Mouse (Mus musculus): ENCODE results near the gene Lrfn3. TPM values are rescaled to one million over a fixed set of nuclear protein-coding genes. Genes with fewer than 3 reads are reported as not detected.
A peak's percentile ranks its signal among the peaks of the same experiment; 100 is the strongest.

The Lrfn3 gene
- total and polyA plus RNA-seq, 3 experiments, result 0.08 TPM; not detected in 2

DNA sequence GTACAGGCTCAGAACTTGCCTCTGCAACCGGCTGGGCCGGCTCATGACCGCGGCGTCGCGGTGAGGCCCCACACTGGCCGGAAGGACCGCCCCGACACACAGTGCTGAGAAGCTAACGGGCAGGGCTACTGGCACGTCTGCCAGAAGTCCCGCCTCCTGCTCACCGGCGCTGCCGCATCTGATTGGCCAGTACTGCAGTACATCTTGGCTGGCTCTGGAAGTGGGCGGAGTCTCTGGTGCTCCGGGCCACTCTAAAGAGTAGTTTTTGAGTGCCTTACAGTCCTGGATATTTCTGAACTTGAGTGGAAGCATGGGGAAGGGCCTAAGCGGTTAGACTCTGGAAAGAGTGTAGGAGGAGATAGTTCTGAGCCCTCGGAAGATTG is 40.3 kb downstream of the Lrfn3 start (continued):
- TF ChIP-seq NRF1 (IDR thresholded peaks at IDR 0.05; ENCODE audit: low read depth, low read length), result peak; percentile 61
- no peak for TF ChIP-seq IRF4 (IDR thresholded peaks at IDR 0.05; ENCODE audit: low read depth, low read length)
- no peak; the same call in 1 of the 2 replicates for TF ChIP-seq MEF2A (IDR thresholded peaks at IDR 0.05; ENCODE audit: borderline replicate concordance, low read depth, low read length)
- TF ChIP-seq ETS1 (conservative IDR thresholded peaks at IDR 0.05; ENCODE audit: low read depth, low read length), result no peak
- TF ChIP-seq ELF1 (IDR thresholded peaks at IDR 0.05; ENCODE audit: low read depth, low read length), result peak; percentile 58
- TF ChIP-seq POLR2A (IDR thresholded peaks at IDR 0.05; ENCODE audit: low read depth, low read length), result peak; percentile 82
- TF ChIP-seq CHD1 (IDR thresholded peaks at IDR 0.05; ENCODE audit: low read depth, low read length), result no peak; the same call in 1 of the 2 replicates
- no peak for TF ChIP-seq ZNF384 (IDR thresholded peaks at IDR 0.05; ENCODE audit: low read depth, low read length)
- no peak for TF ChIP-seq JUN (IDR thresholded peaks at IDR 0.05; ENCODE audit: insufficient read depth, low read depth, low read length)
- no peak for TF ChIP-seq MYC (IDR thresholded peaks at IDR 0.05; ENCODE audit: low read depth, low read length)
- peak; percentile 85 for TF ChIP-seq NELFE (IDR thresholded peaks at IDR 0.05; ENCODE audit: low read depth, low read length)

DNA sequence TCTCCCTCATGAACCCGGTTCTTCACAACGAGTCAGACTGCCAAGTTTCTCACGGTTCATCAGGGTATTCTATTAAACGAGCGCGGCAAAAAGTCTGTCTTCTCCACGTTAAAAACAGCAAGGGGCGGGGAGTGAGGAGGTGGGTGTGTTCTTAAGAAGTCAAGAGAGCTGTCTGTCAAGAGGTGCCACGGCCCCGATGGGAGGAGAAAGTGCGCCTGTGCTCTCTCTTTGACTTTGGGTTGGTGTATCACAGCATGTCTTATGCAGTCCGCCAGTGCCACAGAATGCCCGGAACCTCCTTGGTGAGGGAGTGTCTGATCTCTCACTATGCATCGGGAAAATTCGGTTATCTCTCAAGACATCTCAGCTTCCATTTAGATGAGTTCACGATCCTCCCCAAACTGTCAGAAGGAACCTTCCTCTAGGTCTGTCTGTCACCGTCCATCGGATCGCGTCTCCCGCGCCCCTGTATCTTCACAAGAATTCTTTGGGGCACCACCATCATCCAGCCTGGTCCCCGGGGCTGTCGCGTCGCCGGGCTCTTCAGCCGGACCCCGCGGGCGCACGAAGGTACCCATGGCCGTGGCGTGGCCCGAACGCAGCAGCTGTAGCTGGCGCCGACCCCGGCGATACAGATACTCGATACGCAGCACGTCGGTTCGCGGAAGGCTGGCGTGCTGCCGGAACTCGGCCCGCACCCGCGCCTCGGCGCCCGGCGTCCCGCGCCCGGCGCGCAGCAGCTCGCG is 40.9 kb downstream of the Lrfn3 start, which contains the start of gene E130208F15Rik:
TSS of gene E130208F15Rik (plus strand) at position 202 of the 746 bp plus-strand sequence.
- Histone ChIP-seq H3K79me2 (replicated peaks; ENCODE audit: control insufficient read depth, extremely low read depth, insufficient read depth, poor library complexity, severe bottlenecking) (no peaks in the 10 kb centered on the region), H3K27ac (ENCODE audit: insufficient read depth, low read depth) (peak within 1 kb of the TSS; percentile 71), H3K4me2 (ENCODE audit: insufficient read depth, low read depth, poor library complexity, severe bottlenecking) (peak within 1 kb of the TSS; percentile 91), H3K4me1 (ENCODE audit: control insufficient read depth in 1 of 2, insufficient read depth in 2 of 2) (peaks cover 9 to 33% of the 10 kb centered on the region in 2 experiments; a peak in 3 of 4 replicates), H3K9ac (ENCODE audit: insufficient read depth, low read depth) (peak within 1 kb of the TSS; percentile 89), H3K4me3 (replicated peaks in 1 of 3; ENCODE audit: low read depth in 2 of 3, low read length in 2 of 3, poor library complexity in 1 of 3) (peak within 1 kb of the TSS; percentile 64 to 91 (median 70)), H3K36me3 (replicated peaks in 1 of 2; ENCODE audit: control insufficient read depth in 1 of 2, insufficient read depth in 1 of 2, low read length in 1 of 2) (peaks cover 3 to 40% of the 10 kb centered on the region in 2 experiments), H3K9me3 (replicated peaks; ENCODE audit: low read length) (peaks cover 11% of the 10 kb centered on the region), H3K27me3 (replicated peaks) (no peaks in the 10 kb centered on the region)
- dilution Hi-C loops (cut with MboI; ENCODE audit: extremely low pct_ligation_motif_present, extremely low pct_unique_long_range_greater_than_20kb, low sequenced_read_pairs), result no loop called here
- DNase-seq (ENCODE audit: extremely low read depth), result peak; percentile 88
- in situ Hi-C loops (cut with MboI; ENCODE audit: low pct_ligation_motif_present, low pct_unique_long_range_greater_than_20kb, low sequenced_read_pairs), result no loop called here
- TF ChIP-seq KAT2A (IDR thresholded peaks at IDR 0.05; ENCODE audit: insufficient replicate concordance, low read length), result no peak
- peak; percentile 70; the same call in 1 of the 2 replicates for TF ChIP-seq TBP (conservative IDR thresholded peaks at IDR 0.05; ENCODE audit: low read depth, low read length)
- no peak for TF ChIP-seq RCOR1 (conservative IDR thresholded peaks at IDR 0.05; ENCODE audit: low read depth, low read length)
- peak; percentile 14; the same call in 1 of the 2 replicates for TF ChIP-seq MYC (IDR thresholded peaks at IDR 0.05; ENCODE audit: low read depth, low read length)
- 0 out of 2 replicates have a peak, but pooled peaks have one; percentile 19 for TF ChIP-seq IRF4 (IDR thresholded peaks at IDR 0.05; ENCODE audit: low read depth, low read length)
- no peak for TF ChIP-seq ZC3H11A (IDR thresholded peaks at IDR 0.05; ENCODE audit: low read depth, low read length)
- no peak for TF ChIP-seq MAFK (IDR thresholded peaks at IDR 0.05; ENCODE audit: insufficient replicate concordance, low read length)
- TF ChIP-seq POLR2A (IDR thresholded peaks at IDR 0.05; ENCODE audit: low read depth, low read length), result peak; percentile 59
- TF ChIP-seq JUND (conservative IDR thresholded peaks at IDR 0.05; ENCODE audit: low read depth, low read length), result no peak
- TF ChIP-seq BHLHE40 (IDR thresholded peaks at IDR 0.05; ENCODE audit: low read depth, low read length), result no peak
- TF ChIP-seq NELFE (IDR thresholded peaks at IDR 0.05; ENCODE audit: low read depth, low read length), result no peak; the same call in 1 of the 2 replicates
- TF ChIP-seq POLR2AphosphoS2 (IDR thresholded peaks at IDR 0.05; ENCODE audit: low read depth, low read length), result 0 out of 2 replicates have a peak, but pooled peaks have one; percentile 20
- no peak for TF ChIP-seq MAX (IDR thresholded peaks at IDR 0.05; ENCODE audit: low read length)
- TF ChIP-seq CTCF (conservative IDR thresholded peaks at IDR 0.05 in 1 of 2, IDR thresholded peaks at IDR 0.05 in 1 of 2; ENCODE audit: low read depth in 2 of 2, low read length in 2 of 2), result no peak
- TF ChIP-seq USF1 (IDR thresholded peaks at IDR 0.05; ENCODE audit: low read depth, low read length), result no peak
- TF ChIP-seq CHD1 (IDR thresholded peaks at IDR 0.05; ENCODE audit: low read depth, low read length), result no peak
- TF ChIP-seq ETS1 (conservative IDR thresholded peaks at IDR 0.05; ENCODE audit: low read depth, low read length), result no peak
- peak; percentile 35; the same call in 1 of the 2 replicates for TF ChIP-seq TCF12 (IDR thresholded peaks at IDR 0.05; ENCODE audit: low read depth, low read length)
- TF ChIP-seq SIN3A (IDR thresholded peaks at IDR 0.05; ENCODE audit: low read length), result peak; percentile 78; the same call in 1 of the 2 replicates
- TF ChIP-seq GABPA (IDR thresholded peaks at IDR 0.05; ENCODE audit: insufficient replicate concordance, low read depth, low read length), result no peak
- TF ChIP-seq JUN (IDR thresholded peaks at IDR 0.05; ENCODE audit: insufficient read depth, low read depth, low read length), result no peak
- no peak for TF ChIP-seq MEF2A (IDR thresholded peaks at IDR 0.05; ENCODE audit: borderline replicate concordance, low read depth, low read length)
- TF ChIP-seq UBTF (IDR thresholded peaks at IDR 0.05; ENCODE audit: low read depth, low read length), result no peak
- no peak for TF ChIP-seq USF2 (conservative IDR thresholded peaks at IDR 0.05; ENCODE audit: low read depth, low read length)
- TF ChIP-seq ZNF384 (IDR thresholded peaks at IDR 0.05; ENCODE audit: low read depth, low read length), result no peak
- no peak for TF ChIP-seq RAD21 (IDR thresholded peaks at IDR 0.05; ENCODE audit: low read depth, low read length)
- TF ChIP-seq HCFC1 (IDR thresholded peaks at IDR 0.05; ENCODE audit: low read depth, low read length), result no peak
- no peak for TF ChIP-seq EP300 (IDR thresholded peaks at IDR 0.05; ENCODE audit: low read length)
- TF ChIP-seq PAX5 (IDR thresholded peaks at IDR 0.05; ENCODE audit: low read length), result no peak
- no peak for TF ChIP-seq CHD2 (IDR thresholded peaks at IDR 0.05; ENCODE audit: low read length)
- no peak for TF ChIP-seq MAZ (IDR thresholded peaks at IDR 0.05; ENCODE audit: low read depth, low read length)
- TF ChIP-seq E2F4 (IDR thresholded peaks at IDR 0.05; ENCODE audit: insufficient replicate concordance, low read depth, low read length), result no peak

All from CH12.LX (cell line).